Mouse (Mus musculus) gastrocnemius, postnatal 14 days (tissue): ENCODE results near the gene Pcgf3. TPM values are rescaled to one million over a fixed set of nuclear protein-coding genes. Genes with fewer than 3 reads are reported as not detected.
A peak's percentile ranks its signal among the peaks of the same experiment; 100 is the strongest.

Experiments
- DNase-seq: peaks from one replicate; pipeline ENCODE4 v3.0.0; 2021; ENCODE audit warnings: mixed read lengths
- intact Hi-C: fragments of 180-260 bp; cut with DNase I; formaldehyde crosslinking; loops from one replicate; pipeline ENCODE4 v1.15.1; 2025; ENCODE audit warnings: low total_unique reads
- long read RNA-seq, 2 experiments: library from polyadenylated mRNA; stranded (forward); transcript quantifications; one replicate each; pipeline ENCODE4 v2.0.0; 2021
- total RNA-seq, 2 experiments: library from RNA; stranded (reverse); gene quantifications; 2 replicates each; pipeline ENCODE4 v1.2.3; 2021

Pcgf3 gene
- total RNA-seq = 10 to 100 TPM; 40.5 to 46.2 TPM
- long read RNA-seq, experiment 1, full-length matches to known transcripts = 8 of 17 reads
- long read RNA-seq, experiment 1, partial matches to known transcripts = 1 of 17 reads
- long read RNA-seq, experiment 1, other reads (novel, unspliced or antisense) = 8 of 17 reads
- long read RNA-seq, experiment 2, full-length matches to known transcripts = 9 of 16 reads
- long read RNA-seq, experiment 2, partial matches to known transcripts = 2 of 16 reads
- long read RNA-seq, experiment 2, other reads (novel, unspliced or antisense) = 5 of 16 reads

GRCm38 (mm10) chr5:108461082-108462065 is at the start of gene Pcgf3:
Gene Pcgf3 (plus strand): TSS chr5:108461232.
- intact Hi-C loops = no loop called here
- DNase-seq = peak; percentile 97

GRCm38 (mm10) chr5:108414711-108415110 is 46.3 kb upstream of the Pcgf3 start:
- intact Hi-C loops = no loop called here
- no peak for DNase-seq

GRCm38 (mm10) chr5:108422741-108423140 is 38.3 kb upstream of the Pcgf3 start:
- intact Hi-C loops = loop anchor here (10.0 kb wide), 1 partner anchor 152 kb away; no protein-coding TSS in a partner anchor
- DNase-seq = no peak

- intact Hi-C loops = loop anchor here (10.0 kb wide), 1 partner anchor 151 kb away; no protein-coding TSS in a partner anchor
- no peak for DNase-seq
Observed at GRCm38 (mm10) chr5:108423427-108423826, 37.6 kb upstream of the Pcgf3 start.

- DNase-seq = peak; percentile 25
- intact Hi-C loops = loop anchor here (5.0 to 10.0 kb wide), 2 partner anchors 148 to 225 kb away; no protein-coding TSS in a partner anchor
Observed at GRCm38 (mm10) chr5:108427186-108427585, 33.8 kb upstream of the Pcgf3 start.

GRCm38 (mm10) chr5:108431196-108431595 is 29.8 kb upstream of the Pcgf3 start:
- intact Hi-C loops = no loop called here

GRCm38 (mm10) chr5:108433804-108434587 is 27.0 kb upstream of the Pcgf3 start, which contains the start of gene Atp5k:
Gene Atp5k (minus strand): TSS chr5:108434448.
- peak; percentile 92 for DNase-seq
- intact Hi-C loops = no loop called here

More at GRCm38 (mm10) chr5:108431196-108431595, 29.8 kb upstream of the Pcgf3 start:
- no peak for DNase-seq

GRCm38 (mm10) chr5:108436101-108436500 is 24.9 kb upstream of the Pcgf3 start:
- DNase-seq = peak; percentile 24
- intact Hi-C loops = no loop called here

GRCm38 (mm10) chr5:108446973-108447372 is 14.1 kb upstream of the Pcgf3 start:
- intact Hi-C loops = no loop called here
- no peak for DNase-seq

- DNase-seq = no peak
- intact Hi-C loops = no loop called here
Observed at GRCm38 (mm10) chr5:108447857-108448256, 13.2 kb upstream of the Pcgf3 start.

GRCm38 (mm10) chr5:108448785-108449668 is 12.0 kb upstream of the Pcgf3 start, which contains the start of gene Mfsd7a:
Gene Mfsd7a (minus strand): TSS chr5:108448891.
- intact Hi-C loops = no loop called here
- peak; percentile 81 for DNase-seq

- intact Hi-C loops = no loop called here
- no peak for DNase-seq
Observed at GRCm38 (mm10) chr5:108450837-108451540, 10.0 kb upstream of the Pcgf3 start.

- intact Hi-C loops = no loop called here
- DNase-seq = no peak
Observed at GRCm38 (mm10) chr5:108451611-108452010, 9.4 kb upstream of the Pcgf3 start.

GRCm38 (mm10) chr5:108452422-108452821 is 8.6 kb upstream of the Pcgf3 start:
- intact Hi-C loops = no loop called here
- DNase-seq = no peak

GRCm38 (mm10) chr5:108454094-108454493 is 6.9 kb upstream of the Pcgf3 start:
- DNase-seq = no peak
- intact Hi-C loops = no loop called here

GRCm38 (mm10) chr5:108458706-108459105 is 2.3 kb upstream of the Pcgf3 start:
- intact Hi-C loops = no loop called here

GRCm38 (mm10) chr5:108460461-108460860 is 571 bp upstream of the Pcgf3 start:
- no peak for DNase-seq
- intact Hi-C loops = no loop called here

More at GRCm38 (mm10) chr5:108458706-108459105, 2.3 kb upstream of the Pcgf3 start:
- DNase-seq = no peak

GRCm38 (mm10) chr5:108462446-108462845 is 1.4 kb downstream of the Pcgf3 start:
- intact Hi-C loops = no loop called here
- DNase-seq = no peak
